Mouse (Mus musculus) common myeloid progenitor, adult 5-6 weeks (primary cell): Measurements from ENCODE around the gene Rhobtb1. TPM values are rescaled to one million over a fixed set of nuclear protein-coding genes. Genes with fewer than 3 reads are reported as not detected.

ENCODE experiments used
- ATAC-seq: replicated peaks from 2 replicates; pipeline ENCODE4 v1.8.0; 2016; ENCODE audit warnings: low read depth, mild to moderate bottlenecking, moderate TSS enrichment, inconsistent platforms; ENCODE audit not compliant: poor library complexity, severe bottlenecking
- total RNA-seq: library from RNA; stranded (forward); fragments of 200-1000, 187-1606 nt; gene quantifications from 2 replicates; pipeline ENCODE4 v1.2.3, GENCODE M21; 2017

Gene Rhobtb1
- total RNA-seq, 1 experiment from 2014 or later, result 2.2 TPM

GRCm38 (mm10) chr10:69262918-69263822, 111.9 kb downstream of the Rhobtb1 start:
- ATAC-seq, result no peak

- ATAC-seq, result no peak
These were observed 112.7 kb downstream of the Rhobtb1 start for GRCm38 (mm10) chr10:69263906-69264305.

GRCm38 (mm10) chr10:69265421-69265820, 114.2 kb downstream of the Rhobtb1 start:
- no peak for ATAC-seq

- no peak for ATAC-seq
These were observed 116.9 kb downstream of the Rhobtb1 start for GRCm38 (mm10) chr10:69268061-69268643.

GRCm38 (mm10) chr10:69271436-69271835, 120.2 kb downstream of the Rhobtb1 start:
- ATAC-seq, result no peak

- no peak for ATAC-seq
These were observed 123.0 kb downstream of the Rhobtb1 start for GRCm38 (mm10) chr10:69274275-69274674.

- no peak for ATAC-seq
These were observed 123.5 kb downstream of the Rhobtb1 start for GRCm38 (mm10) chr10:69274705-69275104.

- ATAC-seq, result no peak
These were observed 124.9 kb downstream of the Rhobtb1 start for GRCm38 (mm10) chr10:69275811-69276775.

- ATAC-seq, result no peak
These were observed 125.7 kb downstream of the Rhobtb1 start for GRCm38 (mm10) chr10:69276920-69277435.

- no peak for ATAC-seq
These were observed 127.8 kb downstream of the Rhobtb1 start for GRCm38 (mm10) chr10:69278764-69279606.

GRCm38 (mm10) chr10:69279607-69279978, 128.4 kb downstream of the Rhobtb1 start:
- ATAC-seq, result no peak

- ATAC-seq, result no peak
These were observed 135.7 kb downstream of the Rhobtb1 start for GRCm38 (mm10) chr10:69286939-69287338.

GRCm38 (mm10) chr10:69288086-69288485, 136.9 kb downstream of the Rhobtb1 start:
- ATAC-seq, result no peak

- ATAC-seq, result no peak
These were observed 137.5 kb downstream of the Rhobtb1 start for GRCm38 (mm10) chr10:69288720-69289119.

GRCm38 (mm10) chr10:69290736-69291135, 139.5 kb downstream of the Rhobtb1 start:
- no peak for ATAC-seq

GRCm38 (mm10) chr10:69295919-69296318, 144.7 kb downstream of the Rhobtb1 start:
- no peak for ATAC-seq

GRCm38 (mm10) chr10:69299985-69300384, 148.8 kb downstream of the Rhobtb1 start:
- ATAC-seq, result no peak

GRCm38 (mm10) chr10:69302667-69303066, 151.4 kb downstream of the Rhobtb1 start:
- ATAC-seq, result no peak

GRCm38 (mm10) chr10:69304819-69305218, 153.6 kb downstream of the Rhobtb1 start:
- ATAC-seq, result no peak
